Mouse (Mus musculus): ENCODE measurements around the gene Cpsf7. TPM values are rescaled to one million over a fixed set of nuclear protein-coding genes. Genes with fewer than 3 reads are reported as not detected.

The Cpsf7 gene
- 54.1 TPM for polyA plus RNA-seq (2014; fragmentation: Illumina TruSeq; extraction: RNeasy Lipid Tissue Mini Kit (QIAGEN cat#74804); ENCODE audit: low read depth, low replicate concordance)

GRCm38 (mm10) chr19:10525106-10525901 lies at the start of gene Cpsf7:
Gene Cpsf7, plus strand, starts transcription at chr19:10525266.

GRCm38 (mm10) chr19:10482703-10483102 lies 42.4 kb upstream of the Cpsf7 start, which contains the start of gene Ppp1r32:
Gene Ppp1r32, minus strand, starts transcription at chr19:10482928.

GRCm38 (mm10) chr19:10525910-10526309 lies 844 bp downstream of the Cpsf7 start, which contains the start of gene Sdhaf2:
Gene Sdhaf2, minus strand, starts transcription at chr19:10526142.

GRCm38 (mm10) chr19:10555624-10556510 lies 30.8 kb downstream of the Cpsf7 start, which contains the start of gene Tmem216:
Gene Tmem216, minus strand, starts transcription at chr19:10556238.

GRCm38 (mm10) chr19:10576690-10577561 lies 51.9 kb downstream of the Cpsf7 start, which contains the start of the genes Cyb561a3 and Tmem138:
Gene Cyb561a3, plus strand, starts transcription at chr19:10577172.
Gene Tmem138, minus strand, starts transcription at chr19:10577362.

Other genes starting within 250 kb of the Cpsf7 start
- gene Dagla, start 220.4 kb upstream of the Cpsf7 start, polyA plus RNA-seq (2014; fragmentation: Illumina TruSeq; extraction: RNeasy Lipid Tissue Mini Kit (QIAGEN cat#74804); ENCODE audit: low read depth, low replicate concordance), result 6.8 TPM
- gene Syt7, start 136.2 kb upstream of the Cpsf7 start, polyA plus RNA-seq (2014; fragmentation: Illumina TruSeq; extraction: RNeasy Lipid Tissue Mini Kit (QIAGEN cat#74804); ENCODE audit: low read depth, low replicate concordance), result 3.0 TPM
- gene Lrrc10b, start 67.8 kb upstream of the Cpsf7 start, polyA plus RNA-seq (2014; fragmentation: Illumina TruSeq; extraction: RNeasy Lipid Tissue Mini Kit (QIAGEN cat#74804); ENCODE audit: low read depth, low replicate concordance), result 4.4 TPM
- 6.6 TPM for gene Ppp1r32, start 42.3 kb upstream of the Cpsf7 start, polyA plus RNA-seq (2014; fragmentation: Illumina TruSeq; extraction: RNeasy Lipid Tissue Mini Kit (QIAGEN cat#74804); ENCODE audit: low read depth, low replicate concordance)
- 47.1 TPM for gene Sdhaf2, start 876 bp downstream of the Cpsf7 start, polyA plus RNA-seq (2014; fragmentation: Illumina TruSeq; extraction: RNeasy Lipid Tissue Mini Kit (QIAGEN cat#74804); ENCODE audit: low read depth, low replicate concordance)
- gene Tmem216, start 31.0 kb downstream of the Cpsf7 start, polyA plus RNA-seq (2014; fragmentation: Illumina TruSeq; extraction: RNeasy Lipid Tissue Mini Kit (QIAGEN cat#74804); ENCODE audit: low read depth, low replicate concordance), result 32.2 TPM
- 19.0 TPM for gene Cyb561a3, start 51.9 kb downstream of the Cpsf7 start, polyA plus RNA-seq (2014; fragmentation: Illumina TruSeq; extraction: RNeasy Lipid Tissue Mini Kit (QIAGEN cat#74804); ENCODE audit: low read depth, low replicate concordance)
- gene Tmem138, start 52.1 kb downstream of the Cpsf7 start, polyA plus RNA-seq (2014; fragmentation: Illumina TruSeq; extraction: RNeasy Lipid Tissue Mini Kit (QIAGEN cat#74804); ENCODE audit: low read depth, low replicate concordance), result 9.8 TPM
- gene Ddb1, start 80.1 kb downstream of the Cpsf7 start, polyA plus RNA-seq (2014; fragmentation: Illumina TruSeq; extraction: RNeasy Lipid Tissue Mini Kit (QIAGEN cat#74804); ENCODE audit: low read depth, low replicate concordance), result 176 TPM
- gene Tkfc, start 80.4 kb downstream of the Cpsf7 start, polyA plus RNA-seq (2014; fragmentation: Illumina TruSeq; extraction: RNeasy Lipid Tissue Mini Kit (QIAGEN cat#74804); ENCODE audit: low read depth, low replicate concordance), result 17.4 TPM
- gene Vwce, start 108.9 kb downstream of the Cpsf7 start, polyA plus RNA-seq (2014; fragmentation: Illumina TruSeq; extraction: RNeasy Lipid Tissue Mini Kit (QIAGEN cat#74804); ENCODE audit: low read depth, low replicate concordance), result 0.17 TPM
- gene Pga5, start 152.8 kb downstream of the Cpsf7 start, polyA plus RNA-seq (2014; fragmentation: Illumina TruSeq; extraction: RNeasy Lipid Tissue Mini Kit (QIAGEN cat#74804); ENCODE audit: low read depth, low replicate concordance), result not detected
- 24.5 TPM for gene Vps37c, start 163.5 kb downstream of the Cpsf7 start, polyA plus RNA-seq (2014; fragmentation: Illumina TruSeq; extraction: RNeasy Lipid Tissue Mini Kit (QIAGEN cat#74804); ENCODE audit: low read depth, low replicate concordance)
- gene Cd5, start 213.7 kb downstream of the Cpsf7 start, polyA plus RNA-seq (2014; fragmentation: Illumina TruSeq; extraction: RNeasy Lipid Tissue Mini Kit (QIAGEN cat#74804); ENCODE audit: low read depth, low replicate concordance), result 0.87 TPM

All from adipose tissue, adult 10 weeks (tissue).